Mouse (Mus musculus) liver, postnatal 0 days (tissue): ENCODE data around the gene Lemd2.

ENCODE experiments used
- CTCF ChIP-seq: sonication (generic); IDR thresholded peaks from 2 replicates; pipeline ENCODE4 v1.5.1; 2016; ENCODE audit warnings: antibody characterized with exemption, low read depth
- EP300 ChIP-seq: IDR thresholded peaks from 2 replicates; pipeline ENCODE4 v1.6.1; 2016; ENCODE audit warnings: antibody characterized with exemption, low read depth, mild to moderate bottlenecking

DNA sequence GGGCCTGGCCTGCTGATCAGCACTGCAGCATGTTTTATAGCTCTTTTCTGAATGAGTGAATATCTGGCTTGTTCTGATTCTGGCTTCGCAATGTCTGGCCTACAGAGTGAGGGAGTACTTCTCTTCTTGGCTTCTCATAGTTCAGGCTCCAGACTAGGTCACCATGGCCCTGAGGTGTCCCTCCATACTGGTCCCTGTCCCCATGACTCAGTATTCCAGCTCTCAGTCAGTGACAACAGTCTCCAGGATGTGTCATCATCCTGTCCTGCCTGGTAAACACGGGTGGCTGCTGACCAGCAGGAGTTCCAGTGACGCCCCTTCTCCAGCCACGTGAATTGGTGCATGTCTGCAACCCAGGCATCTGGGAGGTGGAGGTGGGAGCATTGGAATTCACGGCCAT is 33.1 kb downstream of the Lemd2 start:
- TF ChIP-seq CTCF (no peak), EP300 (no peak)
